Mouse (Mus musculus) kidney, embryonic 14.5 days (tissue): ENCODE data around the gene Gch1. TPM values are rescaled to one million over a fixed set of nuclear protein-coding genes. Genes with fewer than 3 reads are reported as not detected.

Experiments used
- ATAC-seq: fragments of 200-750 bp; cut with Nextera tagmentation; 2 replicates; pipeline ENCODE4 v1.8.0; 2017; ENCODE audit warnings: moderate number of reproducible peaks, mild to moderate bottlenecking, moderate TSS enrichment, moderate library complexity; ENCODE audit not compliant: low FRiP score, low TSS enrichment
- H3K27ac ChIP-seq: fragments of 300-500 bp; sonication (generic); 2 replicates; pipeline ENCODE4 v1.5.1; 2014; ENCODE audit warnings: low read depth, mild to moderate bottlenecking, low read length, moderate library complexity, mixed read lengths
- H3K27me3 ChIP-seq: fragments of 300-500 bp; sonication (generic); 2 replicates; pipeline ENCODE4 v1.6.1; 2014; ENCODE audit warnings: mild to moderate bottlenecking, low read length; ENCODE audit not compliant: control insufficient read depth, insufficient read depth
- H3K36me3 ChIP-seq: fragments of 300-500 bp; sonication (generic); 2 replicates; pipeline ENCODE4 v1.6.1; 2014; ENCODE audit warnings: low read length, mixed read lengths; ENCODE audit not compliant: control insufficient read depth, insufficient read depth
- H3K4me1 ChIP-seq: fragments of 300-500 bp; sonication (generic); 2 replicates; pipeline ENCODE4 v1.6.1; 2014; ENCODE audit warnings: low read length, mixed read lengths; ENCODE audit not compliant: control insufficient read depth, insufficient read depth
- H3K4me2 ChIP-seq: fragments of 300-500 bp; sonication (generic); replicated peaks from 2 replicates; pipeline ENCODE4 v1.6.1; 2014; ENCODE audit warnings: low read depth, mild to moderate bottlenecking, low read length
- H3K4me3 ChIP-seq: fragments of 300-500 bp; sonication (generic); 2 replicates; pipeline ENCODE4 v1.5.1; 2014; ENCODE audit warnings: mild to moderate bottlenecking, low read length
- H3K9ac ChIP-seq: fragments of 300-500 bp; sonication (generic); 2 replicates; pipeline ENCODE4 v1.6.1; 2014; ENCODE audit warnings: low read depth, mild to moderate bottlenecking, low read length, moderate library complexity
- H3K9me3 ChIP-seq: fragments of 300-500 bp; sonication (generic); 2 replicates; pipeline ENCODE4 v1.6.1; 2016; ENCODE audit warnings: low read length; ENCODE audit not compliant: control insufficient read depth
- WGBS: fragments of 180-500 bp; shearing (Covaris S2); extraction: QIAGEN DNeasy Blood & Tissue Kit; methylation state at CpG from one replicate; pipeline ENCODE4 v1.1.7; 2014; 5-methylcytosine and 5-hydroxymethylcytosine counted together
- polyA plus RNA-seq: library from polyadenylated mRNA; unstranded; fragments of >200 nt; fragmentation: Nextera tagmentation; extraction: Ambion mirVana; gene quantifications from 2 replicates; pipeline ENCODE4 v1.2.1, GENCODE M21; 2014

Gch1 gene
- polyA plus RNA-seq, 1 experiment from 2014 or later, result 2.2 TPM

DNA sequence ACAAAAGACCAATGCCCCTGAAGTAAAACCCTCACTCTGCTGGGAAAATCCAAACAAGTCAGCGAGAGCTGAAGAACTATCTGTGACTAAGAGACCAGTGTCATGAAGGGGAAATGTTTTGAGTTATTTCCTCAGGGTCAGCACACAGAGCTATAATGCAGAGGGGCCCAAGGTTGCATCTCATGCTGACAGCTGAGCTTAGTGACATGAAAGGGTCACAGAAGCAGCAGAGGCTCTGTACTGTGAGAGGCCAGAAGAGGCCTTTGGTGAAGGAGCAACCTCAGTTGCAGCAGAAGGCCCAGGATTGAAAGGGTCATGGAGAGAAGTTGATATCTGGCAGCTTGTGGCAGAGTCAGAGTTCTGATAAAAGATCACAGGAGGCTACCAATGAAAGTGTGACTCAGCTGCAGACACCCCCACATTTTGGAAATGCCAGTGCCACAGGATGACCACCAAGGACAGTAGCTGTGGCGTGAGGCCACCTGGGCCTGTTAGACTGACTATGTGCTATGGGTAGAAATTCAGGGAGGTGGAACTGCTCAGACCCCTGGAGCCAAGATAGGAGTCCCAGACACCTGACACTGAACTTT, 29.1 kb downstream of the Gch1 start:
- no peaks in the 10 kb centered on the region for H3K36me3 ChIP-seq
- H3K27me3 ChIP-seq, result no peaks in the 10 kb centered on the region
- no peak overlapping the region for H3K4me3 ChIP-seq
- 60% methylated on average over 2 of the region's 2 CpGs for WGBS
- no peak overlapping the region for H3K9ac ChIP-seq
- H3K4me1 ChIP-seq, result no peaks in the 10 kb centered on the region
- no peak overlapping the region for H3K27ac ChIP-seq
- no peaks in the 10 kb centered on the region for H3K9me3 ChIP-seq
- ATAC-seq, result no peak
- H3K4me2 ChIP-seq, result no peak overlapping the region

GRCm38 (mm10) chr14:47154303-47154702, 34.9 kb downstream of the Gch1 start:
- no peak overlapping the region for H3K4me2 ChIP-seq
- ATAC-seq, result no peak
- H3K4me1 ChIP-seq, result no peaks in the 10 kb centered on the region
- no peak overlapping the region for H3K4me3 ChIP-seq
- no peak overlapping the region for H3K27ac ChIP-seq
- WGBS, result 85% methylated on average over 3 of the region's 3 CpGs
- no peaks in the 10 kb centered on the region for H3K36me3 ChIP-seq
- H3K9ac ChIP-seq, result no peak overlapping the region
- no peaks in the 10 kb centered on the region for H3K27me3 ChIP-seq
- no peaks in the 10 kb centered on the region for H3K9me3 ChIP-seq

- Histone ChIP-seq H3K36me3 (no peaks in the 10 kb centered on the region), H3K27ac (no peak overlapping the region), H3K9ac (no peak overlapping the region), H3K4me2 (no peak overlapping the region), H3K4me3 (no peak overlapping the region), H3K27me3 (no peaks in the 10 kb centered on the region), H3K4me1 (no peaks in the 10 kb centered on the region), H3K9me3 (no peaks in the 10 kb centered on the region)
- ATAC-seq, result no peak
- 88% methylated on average over 6 of the region's 6 CpGs for WGBS
Observed at GRCm38 (mm10) chr14:47151306-47151705, 37.9 kb downstream of the Gch1 start.

- Histone ChIP-seq H3K4me2 (no peak overlapping the region), H3K36me3 (no peaks in the 10 kb centered on the region), H3K27me3 (no peaks in the 10 kb centered on the region), H3K4me1 (no peaks in the 10 kb centered on the region), H3K9ac (no peak overlapping the region), H3K27ac (no peak overlapping the region), H3K4me3 (no peak overlapping the region), H3K9me3 (no peaks in the 10 kb centered on the region)
- ATAC-seq, result no peak
- 97% methylated on average over 5 of the region's 5 CpGs for WGBS
Observed at GRCm38 (mm10) chr14:47144326-47144725, 44.9 kb downstream of the Gch1 start.

- no peak overlapping the region for H3K27ac ChIP-seq
- WGBS, result 80% methylated on average over 3 of the region's 3 CpGs
- H3K9ac ChIP-seq, result no peak overlapping the region
- ATAC-seq, result no peak
- H3K27me3 ChIP-seq, result no peaks in the 10 kb centered on the region
- no peaks in the 10 kb centered on the region for H3K9me3 ChIP-seq
- H3K36me3 ChIP-seq, result no peaks in the 10 kb centered on the region
- H3K4me2 ChIP-seq, result no peak overlapping the region
- H3K4me3 ChIP-seq, result no peak overlapping the region
- no peaks in the 10 kb centered on the region for H3K4me1 ChIP-seq
Observed at GRCm38 (mm10) chr14:47138853-47139252, 50.4 kb downstream of the Gch1 start.

GRCm38 (mm10) chr14:47136637-47137036, 52.6 kb downstream of the Gch1 start:
- whole genome bisulfite sequencing, result 74% methylated on average over 5 of the region's 5 CpGs
- no peak overlapping the region for H3K9ac ChIP-seq
- no peak for ATAC-seq

DNA sequence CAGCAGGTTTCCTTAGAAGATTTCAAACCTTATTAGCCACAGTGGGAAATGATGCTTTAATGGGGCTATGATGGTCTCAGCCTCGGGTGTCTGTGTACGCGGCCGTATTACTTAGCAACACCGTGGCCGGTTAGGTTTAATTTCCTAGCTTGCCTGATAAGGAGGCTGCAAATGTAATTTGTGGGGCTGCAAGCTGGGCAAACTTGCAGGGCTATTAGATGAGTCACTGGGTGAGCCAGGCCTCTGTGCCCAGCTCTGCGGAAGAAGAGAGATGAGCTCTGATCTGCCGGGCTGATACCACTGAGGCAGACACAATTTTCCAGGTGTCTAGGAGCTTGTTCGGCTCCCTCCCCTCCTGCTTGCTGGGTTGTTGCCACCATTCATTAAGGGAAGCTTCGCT, 55.3 kb downstream of the Gch1 start:
- no peak overlapping the region for H3K4me2 ChIP-seq
- no peak overlapping the region for H3K4me3 ChIP-seq
- no peaks in the 10 kb centered on the region for H3K27me3 ChIP-seq
- 68% methylated on average over 10 of the region's 10 CpGs for WGBS
- H3K36me3 ChIP-seq, result no peaks in the 10 kb centered on the region
- no peak overlapping the region for H3K27ac ChIP-seq
- ATAC-seq, result no peak
- no peak overlapping the region for H3K9ac ChIP-seq
- H3K4me1 ChIP-seq, result no peaks in the 10 kb centered on the region
- no peaks in the 10 kb centered on the region for H3K9me3 ChIP-seq

More at GRCm38 (mm10) chr14:47136637-47137036, 52.6 kb downstream of the Gch1 start:
- no peak overlapping the region for H3K4me3 ChIP-seq
- H3K27ac ChIP-seq, result no peak overlapping the region
- no peaks in the 10 kb centered on the region for H3K4me1 ChIP-seq
- H3K36me3 ChIP-seq, result no peaks in the 10 kb centered on the region
- no peaks in the 10 kb centered on the region for H3K27me3 ChIP-seq
- no peak overlapping the region for H3K4me2 ChIP-seq
- H3K9me3 ChIP-seq, result no peaks in the 10 kb centered on the region

GRCm38 (mm10) chr14:47127987-47128386, 61.2 kb downstream of the Gch1 start:
- no peaks in the 10 kb centered on the region for H3K4me1 ChIP-seq
- ATAC-seq, result no peak
- H3K9me3 ChIP-seq, result no peaks in the 10 kb centered on the region
- no peak overlapping the region for H3K9ac ChIP-seq
- no peak overlapping the region for H3K4me3 ChIP-seq
- H3K36me3 ChIP-seq, result no peaks in the 10 kb centered on the region
- WGBS, result 83% methylated on average over 5 of the region's 5 CpGs
- no peak overlapping the region for H3K4me2 ChIP-seq
- no peaks in the 10 kb centered on the region for H3K27me3 ChIP-seq
- H3K27ac ChIP-seq, result no peak overlapping the region

DNA sequence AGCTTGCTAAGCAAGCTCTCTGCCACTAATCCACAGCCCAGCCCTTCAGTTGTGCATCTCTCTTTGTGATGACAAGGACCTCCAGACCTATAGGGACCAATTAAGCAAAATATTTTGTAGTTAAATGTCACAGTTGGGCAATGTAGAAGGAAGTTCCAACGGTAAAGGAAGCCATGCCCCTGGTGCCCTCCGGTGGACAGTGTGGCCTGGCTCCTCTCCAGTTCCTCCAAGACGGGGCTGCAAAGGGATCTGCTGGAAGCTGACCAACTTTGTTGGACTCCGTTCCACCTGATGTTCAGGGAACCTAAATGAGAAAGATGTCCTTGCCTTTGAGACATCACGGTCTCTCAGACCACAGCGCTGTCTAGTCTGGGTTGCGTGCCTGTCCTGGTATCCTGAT, 71.7 kb downstream of the Gch1 start:
- WGBS, result 73% methylated on average over 7 of the region's 7 CpGs
- ATAC-seq, result no peak

More for the DNA sequence above, 71.7 kb downstream of the Gch1 start:
- H3K27me3 ChIP-seq, result no peaks in the 10 kb centered on the region
- no peak overlapping the region for H3K27ac ChIP-seq
- no peak overlapping the region for H3K9ac ChIP-seq
- no peaks in the 10 kb centered on the region for H3K36me3 ChIP-seq
- H3K4me2 ChIP-seq, result no peak overlapping the region
- no peaks in the 10 kb centered on the region for H3K9me3 ChIP-seq
- H3K4me3 ChIP-seq, result no peak overlapping the region
- H3K4me1 ChIP-seq, result no peaks in the 10 kb centered on the region
